Mouse (Mus musculus): ENCODE measurements around the gene Urah.

DNA sequence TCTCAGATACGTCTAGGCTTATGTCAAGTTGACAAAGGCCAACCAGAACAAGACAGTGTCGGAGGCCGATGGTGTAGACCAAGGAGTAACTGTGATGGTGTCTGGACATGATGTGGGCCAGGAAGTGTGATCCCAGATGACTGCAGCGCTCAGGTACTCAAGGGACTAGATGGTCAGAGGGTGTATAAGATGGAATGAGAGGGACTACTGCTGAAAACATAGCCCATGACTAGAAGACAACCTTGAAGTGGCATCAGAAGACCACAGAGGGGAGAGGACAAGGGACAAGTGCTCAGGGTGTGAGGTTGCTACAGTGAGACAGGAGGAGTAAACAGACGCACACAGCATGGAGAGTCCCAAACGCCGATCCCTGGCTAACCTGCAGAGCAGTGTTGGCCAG, 9.0 kb downstream of the Urah start:
- no peak for TF ChIP-seq POLR2A (IDR thresholded peaks at IDR 0.05; ENCODE audit: low read depth, low read length)
- TF ChIP-seq CHD2 (IDR thresholded peaks at IDR 0.05; ENCODE audit: low read length), result no peak
- TF ChIP-seq EP300 (IDR thresholded peaks at IDR 0.05; ENCODE audit: low read length), result no peak
- TF ChIP-seq ZC3H11A (IDR thresholded peaks at IDR 0.05; ENCODE audit: low read depth, low read length), result no peak
- no peak for TF ChIP-seq HCFC1 (IDR thresholded peaks at IDR 0.05; ENCODE audit: low read depth, low read length)
- TF ChIP-seq MAZ (IDR thresholded peaks at IDR 0.05; ENCODE audit: low read depth, low read length), result no peak
- no peak for TF ChIP-seq CTCF (conservative IDR thresholded peaks at IDR 0.05 in 1 of 2, IDR thresholded peaks at IDR 0.05 in 1 of 2; ENCODE audit: low read depth in 2 of 2, low read length in 2 of 2)
- TF ChIP-seq USF1 (IDR thresholded peaks at IDR 0.05; ENCODE audit: low read depth, low read length), result no peak
- TF ChIP-seq MXI1 (IDR thresholded peaks at IDR 0.05; ENCODE audit: low read depth, low read length), result no peak
- no peak for TF ChIP-seq MYC (IDR thresholded peaks at IDR 0.05; ENCODE audit: low read depth, low read length)
- no peak for TF ChIP-seq JUND (conservative IDR thresholded peaks at IDR 0.05; ENCODE audit: low read depth, low read length)
- TF ChIP-seq NRF1 (IDR thresholded peaks at IDR 0.05; ENCODE audit: low read depth, low read length), result no peak
